Mouse (Mus musculus) stomach, embryonic 14.5 days (tissue): ENCODE measurements around the gene Cdkal1. TPM values are rescaled to one million over a fixed set of nuclear protein-coding genes. Genes with fewer than 3 reads are reported as not detected.

Experiments used
- ATAC-seq: fragments of 200-750 bp; cut with Nextera tagmentation; 2 replicates; pipeline ENCODE4 v1.8.0; 2017; ENCODE audit warnings: low read depth, moderate TSS enrichment; ENCODE audit not compliant: insufficient number of reproducible peaks, insufficient read depth, low FRiP score
- H3K27ac ChIP-seq: fragments of 300-500 bp; sonication (generic); 2 replicates; pipeline ENCODE4 v1.5.1; 2014; ENCODE audit warnings: mild to moderate bottlenecking, low read length, moderate library complexity, mixed read lengths
- H3K27me3 ChIP-seq: fragments of 300-500 bp; sonication (generic); 2 replicates; pipeline ENCODE4 v1.6.1; 2014; ENCODE audit warnings: low read length, control low read depth, mixed read lengths; ENCODE audit not compliant: control insufficient read depth, insufficient read depth
- H3K36me3 ChIP-seq: fragments of 300-500 bp; sonication (generic); 2 replicates; pipeline ENCODE4 v1.6.1; 2014; ENCODE audit warnings: mild to moderate bottlenecking, control low read depth, low read length, moderate library complexity, mixed read lengths; ENCODE audit not compliant: control insufficient read depth, insufficient read depth
- H3K4me1 ChIP-seq: fragments of 300-500 bp; sonication (generic); 2 replicates; pipeline ENCODE4 v1.6.1; 2014; ENCODE audit warnings: low read length, control low read depth, mixed read lengths; ENCODE audit not compliant: control insufficient read depth, insufficient read depth
- H3K4me2 ChIP-seq: fragments of 300-500 bp; sonication (generic); replicated peaks from 2 replicates; pipeline ENCODE4 v1.6.1; 2014; ENCODE audit warnings: low read depth, low read length, control low read depth
- H3K4me3 ChIP-seq: fragments of 300-500 bp; sonication (generic); 2 replicates; pipeline ENCODE4 v1.5.1; 2014; ENCODE audit warnings: low read depth, low read length, control low read depth
- H3K9ac ChIP-seq: fragments of 300-500 bp; sonication (generic); replicated peaks from 2 replicates; pipeline ENCODE4 v1.6.1; 2014; ENCODE audit warnings: low read depth, mild to moderate bottlenecking, control low read depth, low read length, moderate library complexity, mixed read lengths
- H3K9me3 ChIP-seq: fragments of 300-500 bp; sonication (generic); 2 replicates; pipeline ENCODE4 v1.6.1; 2016; ENCODE audit warnings: low read depth, low read length, control low read depth; ENCODE audit not compliant: control insufficient read depth
- WGBS: fragments of 180-500 bp; shearing (Covaris S2); extraction: QIAGEN DNeasy Blood & Tissue Kit; methylation state at CpG from one replicate; pipeline ENCODE4 v1.1.7; 2014; 5-methylcytosine and 5-hydroxymethylcytosine counted together
- polyA plus RNA-seq: library from polyadenylated mRNA; unstranded; fragments of >200 nt; fragmentation: Nextera tagmentation; extraction: Ambion mirVana; gene quantifications from 2 replicates; pipeline ENCODE4 v1.2.1, GENCODE M21; 2014

Cdkal1 gene
- polyA plus RNA-seq, 1 experiment from 2014 or later, result 44.8 TPM

DNA sequence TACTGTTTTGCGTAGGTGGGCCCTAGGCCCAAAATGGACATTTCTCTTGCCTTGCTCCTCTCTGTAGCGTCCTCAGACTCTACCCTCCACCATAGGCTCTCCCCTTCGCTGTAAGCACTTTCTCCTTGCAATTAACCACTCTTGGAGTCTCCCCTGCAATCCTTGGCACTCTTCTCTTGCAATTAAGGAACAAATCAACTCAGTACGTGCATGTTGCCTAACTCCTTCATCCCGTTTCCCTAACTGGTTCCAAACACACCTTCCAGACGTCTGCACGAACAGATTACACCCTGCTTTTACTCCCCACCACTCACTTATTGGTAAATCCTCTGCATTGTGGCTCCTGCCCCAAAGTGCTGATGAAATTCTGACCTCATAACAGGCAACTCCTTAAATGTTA lies 358.2 kb downstream of the Cdkal1 start:
- Histone ChIP-seq H3K9me3 (no peaks in the 10 kb centered on the region), H3K4me1 (no peaks in the 10 kb centered on the region), H3K27ac (no peak overlapping the region), H3K4me2 (no peak overlapping the region), H3K4me3 (no peak overlapping the region), H3K36me3 (no peaks in the 10 kb centered on the region), H3K27me3 (no peaks in the 10 kb centered on the region), H3K9ac (no peak overlapping the region)
- 81% methylated on average over 7 of the region's 7 CpGs for WGBS
- no peak for ATAC-seq

DNA sequence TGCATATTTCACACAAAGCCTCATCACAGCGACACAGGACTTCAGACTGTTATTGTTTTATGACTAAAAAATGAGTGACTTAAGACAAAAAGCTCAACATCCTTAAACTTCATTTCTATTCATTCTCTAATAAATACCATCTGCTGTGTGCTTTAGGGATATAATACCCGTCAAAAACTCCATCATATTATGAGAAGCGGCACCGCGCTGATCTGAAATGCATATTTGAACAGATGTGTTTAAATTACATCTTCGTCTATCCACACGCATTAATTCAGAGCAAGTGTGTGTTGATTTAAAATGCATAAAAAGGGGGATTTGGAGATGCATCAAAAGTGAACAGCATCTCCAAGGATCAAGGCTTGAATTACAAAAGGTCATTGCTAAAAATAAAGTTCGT lies 365.1 kb downstream of the Cdkal1 start:
- H3K9ac ChIP-seq, result no peak overlapping the region
- no peaks in the 10 kb centered on the region for H3K36me3 ChIP-seq
- H3K4me1 ChIP-seq, result no peaks in the 10 kb centered on the region
- no peaks in the 10 kb centered on the region for H3K9me3 ChIP-seq
- H3K27me3 ChIP-seq, result no peaks in the 10 kb centered on the region
- H3K4me2 ChIP-seq, result no peak overlapping the region
- 64% methylated on average over 8 of the region's 8 CpGs for WGBS
- H3K4me3 ChIP-seq, result no peak overlapping the region
- ATAC-seq, result no peak
- H3K27ac ChIP-seq, result no peak overlapping the region

DNA sequence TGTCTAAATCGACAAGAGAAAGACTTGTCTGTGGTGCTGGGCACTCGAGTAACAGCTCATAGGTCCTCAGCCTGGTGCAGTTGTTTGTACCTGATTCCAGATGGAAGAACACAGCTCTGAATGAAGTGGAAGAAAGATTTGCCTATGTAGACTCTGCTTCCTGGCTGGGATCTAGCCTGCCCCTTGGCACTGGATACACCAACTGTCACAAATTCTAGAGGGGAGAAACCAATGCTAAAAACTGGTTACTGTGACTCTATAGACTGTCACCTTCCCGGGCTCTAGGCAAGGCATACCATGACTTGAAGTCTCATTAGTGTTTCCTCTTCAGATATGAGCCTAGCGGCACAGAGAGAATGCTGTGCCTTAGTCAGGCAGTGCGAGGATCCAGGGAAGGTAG lies 366.0 kb downstream of the Cdkal1 start:
- WGBS, result 90% methylated on average over 5 of the region's 5 CpGs
- H3K9me3 ChIP-seq, result no peaks in the 10 kb centered on the region
- H3K27me3 ChIP-seq, result no peaks in the 10 kb centered on the region
- no peaks in the 10 kb centered on the region for H3K36me3 ChIP-seq
- no peak overlapping the region for H3K4me3 ChIP-seq
- no peak overlapping the region for H3K4me2 ChIP-seq
- no peak overlapping the region for H3K27ac ChIP-seq
- H3K9ac ChIP-seq, result no peak overlapping the region
- no peaks in the 10 kb centered on the region for H3K4me1 ChIP-seq
- no peak for ATAC-seq

DNA sequence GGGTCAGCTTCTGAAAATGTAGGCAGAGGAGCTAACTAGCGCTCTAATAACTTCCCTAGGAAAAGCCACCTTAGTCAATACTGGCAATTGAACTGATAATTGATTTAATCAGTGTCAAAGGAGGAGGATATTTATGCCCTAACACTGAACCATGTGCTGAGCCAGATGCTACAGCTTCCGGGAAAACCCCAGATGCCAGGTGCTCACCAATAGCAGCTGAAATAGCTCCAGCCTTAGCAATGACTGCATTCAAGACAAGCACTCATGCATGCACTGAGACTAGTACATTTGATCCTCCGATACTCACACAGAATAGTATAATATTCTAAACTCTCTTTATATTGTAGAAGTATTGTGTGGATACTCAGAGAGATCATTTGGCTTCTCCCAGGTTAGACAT lies 368.8 kb downstream of the Cdkal1 start:
- H3K9me3 ChIP-seq, result no peaks in the 10 kb centered on the region
- H3K36me3 ChIP-seq, result no peaks in the 10 kb centered on the region
- no peak overlapping the region for H3K9ac ChIP-seq
- no peak overlapping the region for H3K27ac ChIP-seq
- WGBS, result 78% methylated on average over 3 of the region's 3 CpGs
- H3K4me1 ChIP-seq, result no peaks in the 10 kb centered on the region
- H3K4me2 ChIP-seq, result no peak overlapping the region
- H3K4me3 ChIP-seq, result no peak overlapping the region
- H3K27me3 ChIP-seq, result no peaks in the 10 kb centered on the region
- ATAC-seq, result no peak

DNA sequence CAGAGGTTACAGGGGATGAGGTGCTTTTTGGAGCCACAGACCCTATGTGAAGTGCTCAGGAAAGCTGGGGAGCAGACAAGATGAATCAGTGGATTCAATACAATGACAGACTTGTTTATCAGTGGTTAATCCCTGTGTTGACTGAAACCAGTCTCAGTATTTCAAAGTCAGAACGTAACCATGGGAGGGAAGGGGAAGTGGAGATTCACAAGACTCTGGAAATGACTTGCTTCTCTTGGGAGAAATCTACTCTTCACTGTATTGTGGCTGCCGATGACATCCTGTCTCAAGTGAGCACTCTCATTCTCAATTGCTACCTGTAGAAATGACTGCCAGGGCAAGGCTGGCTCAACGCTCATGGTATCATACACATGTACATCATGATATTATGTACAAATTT lies 371.5 kb downstream of the Cdkal1 start:
- H3K9ac ChIP-seq, result no peak overlapping the region
- no peaks in the 10 kb centered on the region for H3K36me3 ChIP-seq
- H3K4me2 ChIP-seq, result no peak overlapping the region
- no peaks in the 10 kb centered on the region for H3K27me3 ChIP-seq
- no peak overlapping the region for H3K4me3 ChIP-seq
- ATAC-seq, result no peak
- H3K9me3 ChIP-seq, result no peaks in the 10 kb centered on the region
- no peak overlapping the region for H3K27ac ChIP-seq
- no peaks in the 10 kb centered on the region for H3K4me1 ChIP-seq
- 71% methylated on average over 3 of the region's 3 CpGs for WGBS

DNA sequence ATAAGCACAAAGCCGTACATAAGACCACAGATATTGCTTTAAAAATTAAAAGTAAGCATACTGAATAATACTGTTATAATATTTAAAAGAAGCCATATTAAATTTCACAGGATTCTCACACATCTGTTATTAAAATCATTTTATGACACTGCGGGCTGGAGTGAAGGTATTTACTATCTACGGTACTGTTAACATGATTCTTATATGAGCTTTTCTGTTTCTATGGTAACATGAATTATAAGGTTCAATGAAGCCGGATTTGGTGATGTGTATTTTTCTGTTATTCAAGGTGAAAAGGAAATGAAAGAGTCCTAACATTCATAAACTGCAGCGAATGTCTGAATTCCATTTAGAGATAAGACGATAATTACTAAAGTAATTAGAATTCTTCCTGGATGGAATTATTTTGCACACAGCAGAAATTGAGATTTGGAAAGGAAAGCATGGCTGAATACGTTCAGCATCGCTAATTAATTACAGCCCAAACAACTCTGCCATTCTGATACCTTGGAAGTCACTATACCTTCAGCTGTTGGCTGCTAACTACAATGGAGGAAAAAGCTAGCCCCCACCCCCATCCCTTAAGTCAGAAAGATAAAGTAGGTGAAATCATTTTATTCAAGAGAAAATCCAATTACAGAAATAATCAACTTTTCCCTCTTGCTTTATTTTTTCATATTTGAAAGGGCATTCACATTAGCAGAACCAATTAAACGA lies 373.2 kb downstream of the Cdkal1 start:
- Histone ChIP-seq H3K27ac (no peak overlapping the region), H3K4me3 (no peak overlapping the region), H3K36me3 (no peaks in the 10 kb centered on the region), H3K27me3 (no peaks in the 10 kb centered on the region), H3K4me2 (no peak overlapping the region), H3K9ac (no peak overlapping the region), H3K9me3 (no peaks in the 10 kb centered on the region), H3K4me1 (no peaks in the 10 kb centered on the region)
- no peak for ATAC-seq
- 83% methylated on average over 9 of the region's 9 CpGs for WGBS

DNA sequence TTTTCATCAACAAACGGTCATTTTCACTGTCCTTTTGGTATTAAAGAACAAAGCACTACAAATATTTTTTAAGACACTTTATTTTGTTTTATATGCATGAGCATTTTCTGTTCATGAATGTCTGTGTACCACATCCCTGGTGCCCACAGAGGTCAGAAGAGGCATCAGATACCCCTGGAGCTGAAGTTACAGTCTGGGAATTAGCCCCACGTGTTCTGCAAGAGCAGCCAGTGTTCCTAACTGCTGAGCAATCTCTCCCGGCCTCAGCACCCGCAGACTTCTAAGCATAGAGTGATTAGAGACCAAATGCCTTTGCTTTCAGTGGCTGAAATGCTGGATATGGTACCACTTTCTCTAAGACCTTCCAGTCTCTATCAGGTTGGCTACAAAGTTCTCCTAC lies 379.1 kb downstream of the Cdkal1 start:
- no peak for ATAC-seq

DNA sequence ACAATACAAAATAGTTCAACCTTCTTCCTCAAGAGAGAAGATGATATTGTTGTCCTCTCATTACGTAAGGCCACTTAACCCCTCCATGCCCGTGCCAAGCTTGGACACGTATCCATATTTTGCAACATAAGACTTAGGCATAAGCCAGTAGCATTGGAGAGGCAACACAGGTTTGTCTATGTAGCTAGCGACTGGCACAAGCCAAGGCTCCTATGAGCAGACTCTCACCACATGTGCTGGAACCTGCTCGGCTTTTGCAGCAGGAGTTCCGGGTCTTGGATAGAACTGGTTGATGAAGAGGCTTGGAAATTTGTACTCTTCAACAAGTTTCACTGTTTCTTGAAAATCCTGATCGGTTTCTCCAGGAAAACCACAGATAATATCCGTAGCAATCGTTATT lies 381.2 kb downstream of the Cdkal1 start:
- no peak overlapping the region for H3K27ac ChIP-seq
- no peaks in the 10 kb centered on the region for H3K4me1 ChIP-seq
- H3K9me3 ChIP-seq, result no peaks in the 10 kb centered on the region
- no peak overlapping the region for H3K4me2 ChIP-seq
- H3K36me3 ChIP-seq, result no peaks in the 10 kb centered on the region
- WGBS, result 91% methylated on average over 9 of the region's 9 CpGs
- H3K27me3 ChIP-seq, result no peaks in the 10 kb centered on the region
- no peak overlapping the region for H3K9ac ChIP-seq
- ATAC-seq, result no peak
- no peak overlapping the region for H3K4me3 ChIP-seq

More for the DNA sequence above, 379.1 kb downstream of the Cdkal1 start:
- no peaks in the 10 kb centered on the region for H3K4me1 ChIP-seq
- no peak overlapping the region for H3K4me2 ChIP-seq
- no peak overlapping the region for H3K4me3 ChIP-seq
- H3K9ac ChIP-seq, result no peak overlapping the region
- H3K27me3 ChIP-seq, result no peaks in the 10 kb centered on the region
- no peak overlapping the region for H3K27ac ChIP-seq
- no peaks in the 10 kb centered on the region for H3K9me3 ChIP-seq
- 74% methylated on average over 4 of the region's 4 CpGs for WGBS
- H3K36me3 ChIP-seq, result no peaks in the 10 kb centered on the region

DNA sequence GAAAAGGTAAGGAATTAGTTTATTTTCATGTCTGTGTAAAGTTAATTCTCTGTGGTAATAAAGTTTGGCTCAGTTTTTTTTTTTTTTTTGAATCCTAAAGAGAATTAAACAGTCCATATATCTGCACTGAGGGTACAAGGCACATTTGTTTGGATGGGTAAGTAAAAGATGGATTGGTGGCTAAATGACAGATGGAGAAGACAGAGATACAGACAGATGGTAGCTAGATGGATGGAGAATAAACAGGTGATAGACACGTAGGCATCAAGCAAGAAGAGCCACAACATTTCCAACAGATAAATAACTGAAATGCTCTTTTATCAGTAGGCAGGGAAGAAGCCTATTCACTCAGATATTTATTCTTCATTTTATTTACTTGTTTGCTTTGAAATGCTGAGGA lies 381.7 kb downstream of the Cdkal1 start:
- ATAC-seq, result no peak
- H3K27ac ChIP-seq, result no peak overlapping the region
- WGBS, result 85% methylated on average over 1 of the region's 1 CpGs
- no peaks in the 10 kb centered on the region for H3K4me1 ChIP-seq
- H3K27me3 ChIP-seq, result no peaks in the 10 kb centered on the region
- no peak overlapping the region for H3K9ac ChIP-seq
- no peak overlapping the region for H3K4me2 ChIP-seq
- H3K4me3 ChIP-seq, result no peak overlapping the region
- H3K9me3 ChIP-seq, result no peaks in the 10 kb centered on the region
- no peaks in the 10 kb centered on the region for H3K36me3 ChIP-seq
